Mouse (Mus musculus) lung, adult 2 months (tissue): Measurements from ENCODE around the gene Cog6.

Experiments
- CTCF ChIP-seq: fragments of 200-500 bp; IDR thresholded peaks from 2 replicates; pipeline ENCODE4 v1.5.1; 2011; ENCODE audit warnings: mild to moderate bottlenecking, low read length, control low read depth; ENCODE audit not compliant: insufficient read depth
- POLR2A ChIP-seq: fragments of 200-500 bp; IDR thresholded peaks from 2 replicates; pipeline ENCODE4 v1.6.1; 2011; ENCODE audit warnings: low read depth, mild to moderate bottlenecking, control low read depth, low read length, borderline replicate concordance; ENCODE audit errors: extremely low read depth

DNA sequence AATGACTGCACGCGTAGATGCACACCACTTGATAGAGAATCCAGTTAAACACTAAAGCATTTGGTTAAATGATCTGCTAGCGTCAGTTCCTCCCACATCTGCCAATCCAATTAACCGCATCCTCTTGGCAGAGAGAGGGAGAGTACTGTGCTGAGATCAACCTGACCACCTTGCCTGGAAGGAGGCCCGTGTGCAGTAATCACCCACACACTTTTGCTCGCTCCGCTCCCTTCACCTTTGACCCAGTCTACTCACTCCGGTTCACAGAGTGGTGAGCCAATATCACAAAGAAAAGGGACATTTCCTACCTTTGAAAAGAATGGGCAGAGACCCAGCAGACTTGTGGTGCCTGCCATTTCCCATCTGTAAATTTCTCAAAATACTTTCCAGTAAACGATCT, 62.4 kb downstream of the Cog6 start:
- TF ChIP-seq CTCF (no peak), POLR2A (no peak)
